Mouse (Mus musculus) E14TG2a.4 (cell line): ENCODE measurements around the gene Kcnn4.

Source experiments
- CTCF ChIP-seq: conservative IDR thresholded peaks from 2 replicates; pipeline ENCODE4 v1.5.1; 2014; ENCODE audit warnings: low read length
- NANOG ChIP-seq: IDR thresholded peaks from 2 replicates; pipeline ENCODE4 v1.6.1; 2014; ENCODE audit warnings: borderline replicate concordance, low read length, mixed read lengths
- POU5F1 ChIP-seq: IDR thresholded peaks from 2 replicates; pipeline ENCODE4 v1.6.1; 2014; ENCODE audit warnings: low read length, borderline replicate concordance

DNA sequence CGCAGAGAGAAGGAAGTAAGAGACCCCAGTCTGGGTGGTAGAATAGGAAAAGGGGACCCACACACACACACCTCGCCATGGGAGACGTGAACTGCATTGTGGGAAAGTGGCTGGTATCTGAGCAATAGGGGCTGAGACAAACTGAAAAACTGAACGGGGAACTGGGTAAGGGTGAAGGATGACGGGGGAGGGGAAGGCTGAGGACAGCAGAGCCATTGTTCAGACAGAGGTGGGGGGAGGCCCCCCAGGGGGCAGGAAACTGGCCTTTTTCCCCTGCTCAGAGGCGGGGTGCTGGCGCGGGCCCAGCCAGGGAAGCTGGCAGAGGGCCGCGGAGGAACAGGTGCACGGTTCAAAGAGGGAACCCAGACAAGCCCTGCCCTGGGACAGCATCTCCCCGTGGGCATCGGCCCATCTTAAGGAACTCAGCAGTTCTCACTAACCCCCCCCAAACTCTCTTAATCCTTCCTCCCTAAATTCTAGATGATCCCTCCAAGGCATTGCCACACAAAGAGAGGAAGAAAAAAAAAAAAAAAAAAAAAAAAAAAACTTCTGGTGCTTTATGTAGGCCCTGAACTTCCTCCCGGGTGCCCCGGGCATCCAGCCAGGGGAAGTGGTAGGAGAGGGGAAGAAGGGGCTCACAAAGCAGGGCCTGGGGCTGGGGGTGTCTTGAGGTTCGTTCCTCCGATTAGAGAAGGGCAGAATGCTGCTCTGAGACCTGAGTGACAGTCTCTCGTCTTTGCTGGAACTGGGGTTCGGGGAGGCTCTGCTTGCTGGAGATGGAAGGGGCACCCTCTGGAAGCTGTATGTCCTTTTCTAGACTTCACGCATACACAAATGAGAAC is 3.7 kb downstream of the Kcnn4 start:
- no peak for TF ChIP-seq CTCF
- no peak for TF ChIP-seq POU5F1
- no peak for TF ChIP-seq NANOG
